Mouse (Mus musculus) neural tube, embryonic 12.5 days (tissue): ENCODE results near the gene B3gnt6. TPM values are rescaled to one million over a fixed set of nuclear protein-coding genes. Genes with fewer than 3 reads are reported as not detected.
A peak's percentile ranks its signal among the peaks of the same experiment; 100 is the strongest.
"Not testable (repeated sequence)": the region's sequence is repeated elsewhere in the genome, so short reads cannot be mapped to it uniquely, and the experiment has no call there.

Experiments used
- ATAC-seq: fragments of 200-750 bp; cut with Nextera tagmentation; 2 replicates; pipeline ENCODE4 v1.8.0; 2017; ENCODE audit warnings: low read depth, mild to moderate bottlenecking, moderate TSS enrichment, moderate library complexity; ENCODE audit not compliant: low FRiP score
- H3K27ac ChIP-seq: fragments of 300-500 bp; sonication (generic); 2 replicates; pipeline ENCODE4 v1.5.1; 2016
- H3K27me3 ChIP-seq: fragments of 300-500 bp; sonication (generic); replicated peaks from 2 replicates; pipeline ENCODE4 v1.6.1; 2016; ENCODE audit warnings: mild to moderate bottlenecking
- H3K36me3 ChIP-seq: fragments of 300-500 bp; sonication (generic); 2 replicates; pipeline ENCODE4 v1.6.1; 2016; ENCODE audit warnings: mild to moderate bottlenecking
- H3K4me1 ChIP-seq: fragments of 300-500 bp; sonication (generic); 2 replicates; pipeline ENCODE4 v1.6.1; 2016
- H3K4me2 ChIP-seq: fragments of 300-500 bp; sonication (generic); replicated peaks from 2 replicates; pipeline ENCODE4 v1.6.1; 2016; ENCODE audit warnings: mild to moderate bottlenecking
- H3K4me3 ChIP-seq: fragments of 300-500 bp; sonication (generic); 2 replicates; pipeline ENCODE4 v1.5.1; 2016
- H3K9ac ChIP-seq: fragments of 300-500 bp; sonication (generic); 2 replicates; pipeline ENCODE4 v1.6.1; 2016; ENCODE audit warnings: mild to moderate bottlenecking
- H3K9me3 ChIP-seq: fragments of 300-500 bp; sonication (generic); 2 replicates; pipeline ENCODE4 v1.6.1; 2016; ENCODE audit warnings: mild to moderate bottlenecking
- WGBS: fragments of 180-500 bp; shearing (Covaris S2); methylation state at CpG from one replicate; pipeline ENCODE4 v1.1.7; 2016; 5-methylcytosine and 5-hydroxymethylcytosine counted together
- polyA plus RNA-seq: library from polyadenylated mRNA; unstranded; fragments of >200 nt; fragmentation: Nextera tagmentation; extraction: Ambion mirVana; gene quantifications from 2 replicates; pipeline ENCODE4 v1.2.1, GENCODE M21; 2016

B3gnt6 gene
- polyA plus RNA-seq, 1 experiment from 2014 or later: 0.18 TPM

- Histone ChIP-seq H3K27ac (no peak overlapping the region), H3K4me3 (no peak overlapping the region), H3K27me3 (peaks cover 31% of the 10 kb centered on the region), H3K36me3 (no peaks in the 10 kb centered on the region), H3K9me3 (no peaks in the 10 kb centered on the region), H3K4me1 (peaks cover 46% of the 10 kb centered on the region), H3K4me2 (no peak overlapping the region), H3K9ac (no peak overlapping the region)
- WGBS: 49% methylated on average over 3 of the region's 3 CpGs
- ATAC-seq: no peak
Measured at GRCm38 (mm10) chr7:98189745-98190144, 9.5 kb downstream of the B3gnt6 start.

DNA sequence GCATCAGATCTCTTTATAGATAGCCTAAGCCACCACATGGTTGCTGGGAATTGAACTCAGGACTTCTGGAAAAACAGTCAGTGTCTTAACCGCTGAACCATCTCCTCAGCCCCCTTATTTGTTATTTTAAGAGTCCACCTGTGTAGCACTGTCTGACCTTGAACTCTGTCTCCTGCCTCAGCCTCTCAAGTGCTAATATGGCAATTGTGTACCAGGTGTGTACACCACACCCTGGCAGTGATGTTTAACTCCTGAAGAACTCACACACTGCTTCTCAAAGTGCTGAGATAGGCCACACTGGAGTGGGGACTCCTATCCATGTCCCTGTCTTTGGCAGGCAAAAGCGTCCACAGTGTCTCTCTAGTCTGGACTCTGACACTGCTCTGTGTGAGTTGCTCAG lies 10.6 kb downstream of the B3gnt6 start:
- ATAC-seq: no peak
- Histone ChIP-seq H3K27me3 (peaks cover 20% of the 10 kb centered on the region), H3K9me3 (no peaks in the 10 kb centered on the region), H3K9ac (no peak overlapping the region), H3K4me3 (no peak overlapping the region), H3K27ac (no peak overlapping the region), H3K4me1 (peaks cover 37% of the 10 kb centered on the region), H3K4me2 (no peak overlapping the region), H3K36me3 (no peaks in the 10 kb centered on the region)
- 89% methylated on average over 2 of the region's 2 CpGs for WGBS

DNA sequence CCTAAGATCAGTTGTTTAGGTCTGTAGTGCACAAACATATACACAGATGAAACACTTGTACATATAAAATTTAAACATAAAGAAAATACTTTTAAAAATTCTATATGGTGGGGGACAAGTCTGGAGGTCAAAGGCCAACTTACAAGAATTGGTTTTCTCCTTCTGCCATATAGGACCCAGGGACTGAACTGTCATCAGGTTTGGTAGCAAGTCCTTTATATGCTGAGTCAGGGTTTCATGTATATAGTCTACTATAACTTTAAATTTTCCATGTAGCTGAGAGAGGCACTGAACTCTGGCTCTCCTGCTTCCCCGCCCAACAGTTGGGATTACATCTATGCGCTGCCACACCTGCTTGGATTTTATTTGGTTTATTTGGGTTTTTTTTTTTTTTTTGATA lies 11.0 kb downstream of the B3gnt6 start:
- Histone ChIP-seq H3K27me3 (peaks cover 16% of the 10 kb centered on the region), H3K4me2 (no peak overlapping the region), H3K4me3 (no peak overlapping the region), H3K4me1 (peaks cover 32% of the 10 kb centered on the region), H3K9ac (no peak overlapping the region), H3K27ac (no peak overlapping the region), H3K9me3 (no peaks in the 10 kb centered on the region), H3K36me3 (no peaks in the 10 kb centered on the region)
- WGBS: 99% methylated on average over 2 of the region's 2 CpGs
- no peak for ATAC-seq

DNA sequence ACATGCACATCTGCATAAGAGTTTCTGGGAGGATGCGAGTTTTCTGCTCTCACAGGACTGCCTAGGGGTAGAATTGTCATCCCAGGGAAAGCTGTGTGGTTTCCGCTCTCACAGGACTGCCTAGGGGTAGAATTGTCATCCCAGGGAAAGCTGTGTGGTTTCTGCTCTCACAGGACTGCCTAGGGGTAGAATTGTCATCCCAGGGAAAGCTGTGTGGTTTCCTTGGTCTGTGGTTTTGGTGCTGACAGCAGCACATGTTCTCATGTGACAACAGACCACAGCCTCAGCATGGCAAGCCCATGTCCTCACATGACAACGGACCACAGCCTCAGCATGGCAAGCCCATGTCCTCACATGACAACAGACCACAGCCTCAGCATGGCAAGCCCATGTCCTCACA lies 11.9 kb downstream of the B3gnt6 start:
- peaks cover 31% of the 10 kb centered on the region for H3K4me1 ChIP-seq
- H3K27ac ChIP-seq: 0 out of 2 replicates have a peak overlapping the region, but pooled peaks have one; percentile 29
- not testable (repeated sequence) for H3K4me2 ChIP-seq, H3K36me3 ChIP-seq, H3K9me3 ChIP-seq, ATAC-seq, H3K27me3 ChIP-seq, H3K4me3 ChIP-seq, H3K9ac ChIP-seq
- 71% methylated on average over 3 of the region's 3 CpGs for WGBS

DNA sequence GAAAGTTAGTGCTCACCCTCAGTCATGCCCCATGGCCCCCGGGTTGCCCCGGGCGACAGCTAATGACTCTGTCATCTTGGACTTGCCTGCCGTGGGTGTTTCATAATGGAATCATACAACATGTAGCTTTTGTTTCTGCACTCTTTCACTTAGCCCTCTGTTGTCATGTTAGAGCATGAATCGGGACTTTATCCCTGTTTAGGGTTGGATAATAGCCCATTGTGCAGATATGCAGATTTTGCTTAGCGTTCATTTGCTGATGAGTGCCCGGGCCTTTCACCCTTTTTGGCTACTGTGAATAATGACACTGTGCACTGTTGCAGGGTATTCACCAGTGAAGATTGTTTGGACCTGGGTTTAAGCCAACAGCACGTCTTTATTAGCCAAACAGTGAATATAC lies 12.6 kb downstream of the B3gnt6 start:
- Histone ChIP-seq H3K4me2 (no peak overlapping the region), H3K4me1 (peaks cover 31% of the 10 kb centered on the region), H3K9ac (no peak overlapping the region), H3K27ac (0 out of 2 replicates have a peak overlapping the region, but pooled peaks have one; percentile 8), H3K4me3 (no peak overlapping the region), H3K36me3 (no peaks in the 10 kb centered on the region), H3K27me3 (0 out of 2 replicates have a peak, but pooled peaks cover under 1% of the 10 kb centered on the region), H3K9me3 (no peaks in the 10 kb centered on the region)
- ATAC-seq: peak; percentile 76
- 28% methylated on average over 8 of the region's 8 CpGs for WGBS

GRCm38 (mm10) chr7:98185326-98185725 lies 14.0 kb downstream of the B3gnt6 start:
- peak; percentile 48 for ATAC-seq
- Histone ChIP-seq H3K9ac (no peak overlapping the region), H3K4me3 (no peak overlapping the region), H3K36me3 (no peaks in the 10 kb centered on the region), H3K27ac (peak overlapping the region; percentile 23; the same call in 1 of the 2 replicates), H3K9me3 (no peaks in the 10 kb centered on the region), H3K4me1 (peaks cover 31% of the 10 kb centered on the region), H3K27me3 (no peaks in the 10 kb centered on the region), H3K4me2 (no peak overlapping the region)
- 67% methylated on average over 6 of the region's 6 CpGs for WGBS

DNA sequence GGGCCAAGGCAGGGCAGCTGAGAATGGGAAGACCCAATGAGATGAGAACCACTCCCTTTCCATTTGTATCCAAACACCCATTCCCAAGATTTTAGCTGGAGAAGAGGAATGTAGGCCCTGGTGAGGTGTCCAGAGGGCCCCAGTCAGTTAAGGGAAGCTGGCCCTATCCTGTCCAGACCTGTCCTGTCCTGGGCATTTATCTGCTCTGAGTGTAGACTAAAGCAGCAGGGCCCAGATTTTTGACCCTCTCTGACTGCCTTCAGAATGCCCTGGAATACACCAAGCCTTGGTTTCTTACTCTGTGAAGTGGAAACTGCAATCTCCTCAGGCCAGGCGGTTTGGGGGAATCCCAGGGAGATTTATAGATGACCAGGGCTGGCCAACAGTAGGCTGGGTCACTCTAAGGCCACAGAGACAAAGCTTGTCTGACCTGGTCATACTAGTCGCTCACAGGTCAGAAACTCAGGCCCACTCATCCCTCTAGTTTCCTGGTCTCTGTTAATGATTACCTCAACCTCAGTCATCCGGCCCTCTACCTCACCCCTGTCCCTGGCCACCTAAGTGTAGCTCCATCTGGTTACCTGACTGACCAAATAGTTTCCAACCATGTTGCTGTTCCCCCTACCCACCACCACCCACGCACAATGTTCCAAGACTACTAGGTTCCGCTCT lies 20.6 kb downstream of the B3gnt6 start:
- Histone ChIP-seq H3K4me2 (peak overlapping the region; percentile 76), H3K4me3 (peak overlapping the region; percentile 63), H3K4me1 (peaks cover 24% of the 10 kb centered on the region), H3K36me3 (no peaks in the 10 kb centered on the region), H3K27me3 (no peaks in the 10 kb centered on the region), H3K27ac (no peak overlapping the region), H3K9me3 (no peaks in the 10 kb centered on the region), H3K9ac (peak overlapping the region; percentile 57)
- peak; percentile 34 for ATAC-seq
- 66% methylated on average over 5 of the region's 5 CpGs for WGBS

GRCm38 (mm10) chr7:98177929-98178559 lies 21.2 kb downstream of the B3gnt6 start, which contains the start of gene Capn5:
Gene Capn5, minus strand, starts transcription at chr7:98178274.
- peaks cover 24% of the 10 kb centered on the region for H3K4me1 ChIP-seq
- H3K4me2 ChIP-seq: peak within 1 kb of the TSS; percentile 76
- peak within 1 kb of the TSS; percentile 63 for H3K4me3 ChIP-seq
- peak within 1 kb of the TSS; percentile 57 for H3K9ac ChIP-seq
- no peaks in the 10 kb centered on the region for H3K36me3 ChIP-seq
- no peak within 1 kb of the TSS for H3K27ac ChIP-seq
- 2% methylated on average over 44 of the region's 44 CpGs for WGBS
- peak; percentile 84 for ATAC-seq
- no peaks in the 10 kb centered on the region for H3K9me3 ChIP-seq
- H3K27me3 ChIP-seq: no peaks in the 10 kb centered on the region

- peaks cover 24% of the 10 kb centered on the region for H3K4me1 ChIP-seq
- H3K27me3 ChIP-seq: no peaks in the 10 kb centered on the region
- H3K9ac ChIP-seq: peak overlapping the region; percentile 57
- WGBS: 8% methylated on average over 9 of the region's 9 CpGs
- H3K4me3 ChIP-seq: peak overlapping the region; percentile 63
- no peaks in the 10 kb centered on the region for H3K9me3 ChIP-seq
- peak; percentile 68 for ATAC-seq
- H3K27ac ChIP-seq: no peak overlapping the region
- no peaks in the 10 kb centered on the region for H3K36me3 ChIP-seq
- peak overlapping the region; percentile 76 for H3K4me2 ChIP-seq
Measured at GRCm38 (mm10) chr7:98177566-98177928, 21.7 kb downstream of the B3gnt6 start.

GRCm38 (mm10) chr7:98177071-98177485 lies 22.2 kb downstream of the B3gnt6 start:
- H3K4me3 ChIP-seq: peak overlapping the region; percentile 63
- no peak for ATAC-seq
- 41% methylated on average over 2 of the region's 2 CpGs for WGBS
- H3K9me3 ChIP-seq: no peaks in the 10 kb centered on the region
- H3K27ac ChIP-seq: no peak overlapping the region
- no peaks in the 10 kb centered on the region for H3K36me3 ChIP-seq
- H3K4me1 ChIP-seq: peaks cover 24% of the 10 kb centered on the region
- no peaks in the 10 kb centered on the region for H3K27me3 ChIP-seq
- peak overlapping the region; percentile 57 for H3K9ac ChIP-seq
- peak overlapping the region; percentile 76 for H3K4me2 ChIP-seq

GRCm38 (mm10) chr7:98176322-98177070 lies 22.8 kb downstream of the B3gnt6 start:
- no peak overlapping the region; the same call in 1 of the 2 replicates for H3K4me3 ChIP-seq
- H3K9me3 ChIP-seq: no peaks in the 10 kb centered on the region
- no peaks in the 10 kb centered on the region for H3K27me3 ChIP-seq
- H3K9ac ChIP-seq: no peak overlapping the region
- no peak for ATAC-seq
- WGBS: 79% methylated on average over 8 of the region's 8 CpGs
- peaks cover 24% of the 10 kb centered on the region for H3K4me1 ChIP-seq
- H3K4me2 ChIP-seq: peak overlapping the region; percentile 76
- no peak overlapping the region for H3K27ac ChIP-seq
- no peaks in the 10 kb centered on the region for H3K36me3 ChIP-seq
